Mouse (Mus musculus): Measurements from ENCODE around the gene A430033K04Rik. TPM values are rescaled to one million over a fixed set of nuclear protein-coding genes. Genes with fewer than 3 reads are reported as not detected.

A430033K04Rik gene
- polyA plus RNA-seq, 1 experiment from 2014 or later = 18.8 TPM

Small RNAs within 50 kb of the gene (microRNA-seq; reads per million reads assigned to microRNA genes)
- not detected for gene Gm24082

Other genes with a start within 250 kb of the A430033K04Rik start
- 67.0 and 68.6 TPM in 2 replicates for gene Zfp157, start 181.4 kb upstream of the A430033K04Rik start, polyA plus RNA-seq (2015; fragmentation: Nextera tagmentation; extraction: Ambion mirVana)
- not detected in 2 replicates for gene 1700123K08Rik, start 58.1 kb upstream of the A430033K04Rik start, polyA plus RNA-seq (2015; fragmentation: Nextera tagmentation; extraction: Ambion mirVana)
- gene Zfp68, start 3.1 kb upstream of the A430033K04Rik start, polyA plus RNA-seq (2015; fragmentation: Nextera tagmentation; extraction: Ambion mirVana) = 78.0 and 86.3 TPM in 2 replicates
- 50.3 and 51.3 TPM in 2 replicates for gene Fam20c, start 131.7 kb downstream of the A430033K04Rik start, polyA plus RNA-seq (2015; fragmentation: Nextera tagmentation; extraction: Ambion mirVana)
- not detected in 2 replicates for gene Gm5294, start 197.2 kb downstream of the A430033K04Rik start, polyA plus RNA-seq (2015; fragmentation: Nextera tagmentation; extraction: Ambion mirVana)